Mouse (Mus musculus): ENCODE measurements around the gene Egfl6. TPM values are rescaled to one million over a fixed set of nuclear protein-coding genes. Genes with fewer than 3 reads are reported as not detected.

Egfl6 gene
- total and polyA plus RNA-seq, 2 experiments from 2014 or later: 0.64 TPM; not detected in 1

DNA sequence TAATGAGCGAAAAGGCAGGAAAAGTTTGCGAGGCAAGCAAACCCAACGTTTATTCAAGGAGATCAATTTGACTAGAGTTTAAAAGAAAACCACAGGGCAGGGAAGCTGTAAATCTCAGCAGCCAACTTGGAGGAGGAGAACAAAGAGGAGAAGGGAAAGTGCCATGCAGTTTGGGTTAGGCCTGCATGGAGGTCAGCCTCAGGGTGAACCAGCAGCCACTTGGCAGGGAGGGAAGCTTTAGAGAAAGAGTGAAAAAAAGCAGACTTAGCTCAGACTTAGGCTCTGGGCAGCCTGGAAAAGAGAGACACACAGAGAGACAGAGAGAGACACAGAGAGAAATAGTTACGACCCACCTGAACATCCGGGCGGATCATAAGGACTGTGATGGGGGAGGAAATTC, 35.4 kb upstream of the Egfl6 start:
- 73% methylated on average over 6 of the region's 6 CpGs for WGBS
- TF ChIP-seq EP300 (IDR thresholded peaks at IDR 0.05; ENCODE audit: low read depth) (no peak), CTCF (IDR thresholded peaks at IDR 0.05; ENCODE audit: low read depth) (no peak)

DNA sequence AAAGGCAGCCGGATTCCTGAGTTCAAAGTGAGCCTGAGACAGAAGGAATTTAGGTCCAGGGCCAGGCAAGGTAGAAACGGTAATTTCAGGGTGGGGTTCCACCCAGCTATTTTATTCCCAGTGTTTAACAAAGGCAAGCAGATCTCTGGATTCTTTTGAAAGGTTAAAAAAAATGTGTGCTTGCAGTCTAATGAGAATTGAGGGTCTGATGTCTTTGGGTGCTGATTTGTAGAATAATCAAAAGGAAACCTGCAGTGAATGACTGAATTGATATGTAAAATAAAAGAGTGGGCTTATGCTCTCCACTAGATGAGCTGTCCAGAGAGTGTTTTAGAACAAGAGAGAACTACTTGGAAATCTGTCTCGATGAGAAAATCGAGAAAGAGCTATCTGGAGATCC, 33.6 kb upstream of the Egfl6 start:
- Histone ChIP-seq H3K36me3 (replicated peaks; ENCODE audit: control insufficient read depth, insufficient read depth, low read length) (no peaks in the 10 kb centered on the region), H3K27me3 (ENCODE audit: control insufficient read depth, insufficient read depth, low read length) (no peaks in the 10 kb centered on the region), H3K4me1 (ENCODE audit: control insufficient read depth, insufficient read depth) (no peaks in the 10 kb centered on the region), H3K4me2 (ENCODE audit: low read depth, low read length) (no peak overlapping the region), H3K9me3 (replicated peaks; ENCODE audit: control insufficient read depth, low read length) (no peaks in the 10 kb centered on the region; the same call in 1 of the 2 replicates), H3K4me3 (ENCODE audit: low read depth, low read length) (no peak overlapping the region), H3K9ac (replicated peaks; ENCODE audit: low read depth, low read length) (no peak overlapping the region), H3K27ac (ENCODE audit: low read depth) (no peak overlapping the region)
- WGBS: 75% methylated on average over 4 of the region's 4 CpGs
- ATAC-seq (ENCODE audit: insufficient read depth, low read depth): no peak
- DNase-seq (ENCODE audit: low spot score): no peak
- TF ChIP-seq EP300 (IDR thresholded peaks at IDR 0.05; ENCODE audit: low read depth) (no peak), CTCF (IDR thresholded peaks at IDR 0.05; ENCODE audit: low read depth) (no peak)

More for the DNA sequence above, 35.4 kb upstream of the Egfl6 start:
- DNase-seq (ENCODE audit: low spot score) (no peak), ATAC-seq (ENCODE audit: insufficient read depth, low read depth) (no peak)
- H3K9me3 ChIP-seq (replicated peaks; ENCODE audit: control insufficient read depth, low read length): no peaks in the 10 kb centered on the region; the same call in 1 of the 2 replicates
- H3K4me1 ChIP-seq (ENCODE audit: control insufficient read depth, insufficient read depth): no peaks in the 10 kb centered on the region
- no peaks in the 10 kb centered on the region for H3K27me3 ChIP-seq (ENCODE audit: control insufficient read depth, insufficient read depth, low read length)
- H3K4me2 ChIP-seq (ENCODE audit: low read depth, low read length): no peak overlapping the region
- H3K4me3 ChIP-seq (ENCODE audit: low read depth, low read length): no peak overlapping the region
- no peak overlapping the region for H3K9ac ChIP-seq (replicated peaks; ENCODE audit: low read depth, low read length)
- H3K36me3 ChIP-seq (replicated peaks; ENCODE audit: control insufficient read depth, insufficient read depth, low read length): no peaks in the 10 kb centered on the region
- H3K27ac ChIP-seq (ENCODE audit: low read depth): no peak overlapping the region

DNA sequence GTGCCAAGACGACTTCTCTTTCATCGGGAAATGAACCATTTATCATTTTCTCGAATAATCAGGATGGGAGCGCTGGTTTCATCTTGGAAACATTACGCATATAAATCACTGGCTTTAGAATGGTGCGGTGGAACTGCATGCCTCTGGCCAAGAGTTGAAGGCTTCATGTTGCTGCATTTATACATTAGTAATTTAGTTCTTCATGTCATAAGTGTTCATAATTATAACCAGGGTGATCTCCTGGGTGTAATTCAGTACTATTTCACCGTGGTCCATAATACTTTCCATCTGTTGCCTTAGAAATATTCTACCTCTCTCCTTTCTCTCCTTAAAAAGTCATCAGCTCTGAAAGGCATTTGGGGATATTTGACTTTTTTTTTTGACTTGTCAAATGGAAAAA, 29.7 kb upstream of the Egfl6 start:
- H3K4me1 ChIP-seq (ENCODE audit: control insufficient read depth, insufficient read depth): no peaks in the 10 kb centered on the region
- H3K4me3 ChIP-seq (ENCODE audit: low read depth, low read length): no peak overlapping the region
- TF ChIP-seq CTCF (IDR thresholded peaks at IDR 0.05; ENCODE audit: low read depth): no peak
- TF ChIP-seq EP300 (IDR thresholded peaks at IDR 0.05; ENCODE audit: low read depth): no peak
- no peaks in the 10 kb centered on the region for H3K36me3 ChIP-seq (replicated peaks; ENCODE audit: control insufficient read depth, insufficient read depth, low read length)
- DNase-seq (ENCODE audit: low spot score) (no peak), ATAC-seq (ENCODE audit: insufficient read depth, low read depth) (no peak)
- no peak overlapping the region for H3K9ac ChIP-seq (replicated peaks; ENCODE audit: low read depth, low read length)
- no peak overlapping the region for H3K4me2 ChIP-seq (ENCODE audit: low read depth, low read length)
- 79% methylated on average over 7 of the region's 7 CpGs for WGBS
- no peaks in the 10 kb centered on the region for H3K27me3 ChIP-seq (ENCODE audit: control insufficient read depth, insufficient read depth, low read length)
- H3K27ac ChIP-seq (ENCODE audit: low read depth): no peak overlapping the region
- no peaks in the 10 kb centered on the region; the same call in 1 of the 2 replicates for H3K9me3 ChIP-seq (replicated peaks; ENCODE audit: control insufficient read depth, low read length)

- Histone ChIP-seq H3K4me3 (ENCODE audit: low read depth, low read length) (no peak overlapping the region), H3K27ac (ENCODE audit: low read depth) (no peak overlapping the region), H3K36me3 (replicated peaks; ENCODE audit: control insufficient read depth, insufficient read depth, low read length) (no peaks in the 10 kb centered on the region), H3K9ac (replicated peaks; ENCODE audit: low read depth, low read length) (no peak overlapping the region), H3K4me1 (ENCODE audit: control insufficient read depth, insufficient read depth) (no peaks in the 10 kb centered on the region), H3K9me3 (replicated peaks; ENCODE audit: control insufficient read depth, low read length) (no peaks in the 10 kb centered on the region), H3K27me3 (ENCODE audit: control insufficient read depth, insufficient read depth, low read length) (no peaks in the 10 kb centered on the region), H3K4me2 (ENCODE audit: low read depth, low read length) (no peak overlapping the region)
- WGBS: 55% methylated on average over 1 of the region's 1 CpGs
- ATAC-seq (ENCODE audit: insufficient read depth, low read depth): no peak
- no peak for TF ChIP-seq CTCF (IDR thresholded peaks at IDR 0.05; ENCODE audit: low read depth)
- no peak for TF ChIP-seq EP300 (IDR thresholded peaks at IDR 0.05; ENCODE audit: low read depth)
- DNase-seq (ENCODE audit: low spot score): no peak
Observed at GRCm38 (mm10) chrX:166576111-166576510, 9.4 kb downstream of the Egfl6 start.

DNA sequence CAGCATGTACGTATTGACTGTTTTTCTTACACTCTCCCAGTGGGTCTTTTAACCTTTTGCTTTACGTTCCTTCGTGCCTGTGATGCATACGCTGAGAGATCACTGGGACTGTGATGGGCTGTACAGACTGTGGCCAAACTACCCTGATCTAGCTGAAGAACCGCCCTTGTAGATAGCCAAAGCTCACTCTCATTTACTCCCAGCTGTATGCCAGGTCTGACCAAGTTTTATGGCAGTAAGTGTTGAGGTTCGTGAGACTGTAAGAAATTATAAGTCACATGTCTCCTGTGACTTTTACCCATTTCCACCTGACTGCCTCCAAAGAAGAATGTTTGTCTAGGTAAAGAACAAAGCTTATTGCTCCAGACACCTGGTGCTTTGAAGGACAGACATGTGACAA, 19.5 kb downstream of the Egfl6 start:
- no peaks in the 10 kb centered on the region for H3K4me1 ChIP-seq (ENCODE audit: control insufficient read depth, insufficient read depth)
- WGBS: 87% methylated on average over 6 of the region's 6 CpGs
- TF ChIP-seq EP300 (IDR thresholded peaks at IDR 0.05; ENCODE audit: low read depth) (no peak), CTCF (IDR thresholded peaks at IDR 0.05; ENCODE audit: low read depth) (no peak)

GRCm38 (mm10) chrX:166565401-166565800, 20.1 kb downstream of the Egfl6 start:
- H3K4me2 ChIP-seq (ENCODE audit: low read depth, low read length): no peak overlapping the region
- no peak for DNase-seq (ENCODE audit: low spot score)
- H3K27ac ChIP-seq (ENCODE audit: low read depth): no peak overlapping the region
- no peak overlapping the region for H3K9ac ChIP-seq (replicated peaks; ENCODE audit: low read depth, low read length)
- no peaks in the 10 kb centered on the region for H3K27me3 ChIP-seq (ENCODE audit: control insufficient read depth, insufficient read depth, low read length)
- no peaks in the 10 kb centered on the region for H3K36me3 ChIP-seq (replicated peaks; ENCODE audit: control insufficient read depth, insufficient read depth, low read length)
- ATAC-seq (ENCODE audit: insufficient read depth, low read depth): no peak
- H3K9me3 ChIP-seq (replicated peaks; ENCODE audit: control insufficient read depth, low read length): no peaks in the 10 kb centered on the region
- H3K4me3 ChIP-seq (ENCODE audit: low read depth, low read length): no peak overlapping the region
- TF ChIP-seq EP300 (IDR thresholded peaks at IDR 0.05; ENCODE audit: low read depth) (no peak), CTCF (IDR thresholded peaks at IDR 0.05; ENCODE audit: low read depth) (no peak)
- no peaks in the 10 kb centered on the region for H3K4me1 ChIP-seq (ENCODE audit: control insufficient read depth, insufficient read depth)
- WGBS: 62% methylated on average over 5 of the region's 5 CpGs

More for the DNA sequence above, 19.5 kb downstream of the Egfl6 start:
- H3K27me3 ChIP-seq (ENCODE audit: control insufficient read depth, insufficient read depth, low read length): no peaks in the 10 kb centered on the region
- ATAC-seq (ENCODE audit: insufficient read depth, low read depth): no peak
- no peaks in the 10 kb centered on the region for H3K9me3 ChIP-seq (replicated peaks; ENCODE audit: control insufficient read depth, low read length)
- no peak overlapping the region for H3K4me2 ChIP-seq (ENCODE audit: low read depth, low read length)
- no peak overlapping the region for H3K9ac ChIP-seq (replicated peaks; ENCODE audit: low read depth, low read length)
- DNase-seq (ENCODE audit: low spot score): no peak
- no peaks in the 10 kb centered on the region for H3K36me3 ChIP-seq (replicated peaks; ENCODE audit: control insufficient read depth, insufficient read depth, low read length)
- no peak overlapping the region for H3K4me3 ChIP-seq (ENCODE audit: low read depth, low read length)
- H3K27ac ChIP-seq (ENCODE audit: low read depth): no peak overlapping the region

Data from heart, postnatal 0 days (tissue).